Mouse (Mus musculus): ENCODE measurements at regions not wholly inside any gene's neighbourhood (a gene's known extent, or its start where the extent isn't known, plus 50 kb on each side); places are given as distances from the start of the nearest gene placed in this dataset.

DNA sequence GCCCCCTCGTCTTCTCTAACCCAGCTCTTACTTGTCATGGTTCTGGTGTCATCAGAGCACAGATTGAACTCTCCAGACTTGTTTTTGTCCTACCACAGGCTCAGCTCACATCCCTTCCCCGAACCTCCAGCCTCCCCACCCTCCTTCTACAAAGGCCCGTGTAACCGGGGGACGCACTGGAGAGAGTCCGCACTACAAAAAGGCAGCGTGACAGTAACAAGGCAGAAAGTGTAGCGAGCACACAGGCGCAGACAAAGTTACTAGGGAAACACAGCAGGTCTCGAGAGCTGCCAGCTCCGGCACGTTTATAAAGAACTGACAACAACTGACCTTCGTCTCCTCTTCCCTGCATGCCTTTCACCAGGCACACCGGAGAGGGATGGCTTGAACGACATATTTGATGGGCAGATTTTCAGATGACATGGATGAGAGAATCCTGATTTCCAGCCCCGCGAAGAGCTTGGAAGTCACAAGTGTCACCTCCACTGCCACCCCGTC is 260.2 kb upstream of the Zfp64 start:
- Histone ChIP-seq H3K27ac (ENCODE audit: low read depth, low read length) (no peak overlapping the region), H3K36me3 (ENCODE audit: insufficient read depth) (no peaks in the 10 kb centered on the region), H3K4me1 (ENCODE audit: insufficient read depth) (no peaks in the 10 kb centered on the region), H3K4me2 (ENCODE audit: low read depth) (no peak overlapping the region), H3K27me3 (ENCODE audit: insufficient read depth, low read length) (no peaks in the 10 kb centered on the region), H3K4me3 (ENCODE audit: low read depth, low read length) (no peak overlapping the region), H3K9ac (no peak overlapping the region), H3K9me3 (ENCODE audit: low read length) (no peaks in the 10 kb centered on the region)
- 70% methylated on average over 18 of the region's 18 CpGs for WGBS
- no peak for DNase-seq
- ATAC-seq = no peak
- TF ChIP-seq CTCF (IDR thresholded peaks at IDR 0.05; ENCODE audit: low read depth) = no peak

DNA sequence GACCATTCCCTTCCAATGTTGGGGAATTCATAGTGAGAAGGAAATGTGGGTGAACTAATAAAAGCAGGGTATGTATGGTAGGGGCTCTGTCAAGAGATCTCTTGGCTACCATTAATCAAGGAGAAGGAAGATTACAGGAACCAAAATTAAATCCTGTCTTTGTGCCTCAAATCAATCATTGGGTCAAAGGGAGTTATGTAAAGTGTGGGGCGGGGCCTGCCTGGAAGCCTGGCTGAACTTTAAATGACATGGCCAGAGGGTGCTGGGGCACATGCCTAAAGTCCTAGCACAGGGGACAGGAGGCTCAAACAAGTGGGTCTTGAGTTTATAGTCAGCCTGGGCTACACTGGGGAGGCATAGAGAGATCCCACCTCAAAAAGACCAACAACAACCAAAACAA is 259.0 kb upstream of the Zfp64 start:
- no peak for TF ChIP-seq CTCF (IDR thresholded peaks at IDR 0.05; ENCODE audit: low read depth)
- no peak overlapping the region for H3K27ac ChIP-seq (ENCODE audit: low read depth, low read length)
- H3K9me3 ChIP-seq (ENCODE audit: low read length) = no peaks in the 10 kb centered on the region
- H3K4me1 ChIP-seq (ENCODE audit: insufficient read depth) = no peaks in the 10 kb centered on the region
- H3K36me3 ChIP-seq (ENCODE audit: insufficient read depth) = no peaks in the 10 kb centered on the region
- DNase-seq (no peak), ATAC-seq (no peak)
- no peak overlapping the region for H3K4me2 ChIP-seq (ENCODE audit: low read depth)
- WGBS = 100% methylated on average over 1 of the region's 1 CpGs
- no peak overlapping the region for H3K9ac ChIP-seq
- H3K4me3 ChIP-seq (ENCODE audit: low read depth, low read length) = no peak overlapping the region
- no peaks in the 10 kb centered on the region for H3K27me3 ChIP-seq (ENCODE audit: insufficient read depth, low read length)

DNA sequence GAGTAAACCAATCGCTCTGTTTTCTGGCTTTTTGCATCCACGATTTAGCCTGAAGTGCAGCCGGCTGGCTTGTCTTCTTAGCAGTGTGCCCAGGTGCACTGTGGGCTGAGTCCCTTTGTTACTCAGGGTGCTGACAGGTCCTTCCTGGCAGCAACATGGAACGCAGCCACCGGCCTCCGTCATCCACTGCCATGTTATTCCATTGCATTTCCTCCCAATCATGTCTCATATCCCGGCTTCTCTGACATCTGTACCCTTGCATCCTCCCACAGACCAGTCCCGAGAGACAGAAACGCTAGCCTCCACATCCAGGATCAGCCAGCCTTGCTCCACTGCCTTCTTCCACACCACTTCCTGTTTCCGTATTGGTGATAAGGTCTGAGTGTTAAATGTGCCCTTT is 257.9 kb upstream of the Zfp64 start:
- TF ChIP-seq CTCF (IDR thresholded peaks at IDR 0.05; ENCODE audit: low read depth) = no peak

DNA sequence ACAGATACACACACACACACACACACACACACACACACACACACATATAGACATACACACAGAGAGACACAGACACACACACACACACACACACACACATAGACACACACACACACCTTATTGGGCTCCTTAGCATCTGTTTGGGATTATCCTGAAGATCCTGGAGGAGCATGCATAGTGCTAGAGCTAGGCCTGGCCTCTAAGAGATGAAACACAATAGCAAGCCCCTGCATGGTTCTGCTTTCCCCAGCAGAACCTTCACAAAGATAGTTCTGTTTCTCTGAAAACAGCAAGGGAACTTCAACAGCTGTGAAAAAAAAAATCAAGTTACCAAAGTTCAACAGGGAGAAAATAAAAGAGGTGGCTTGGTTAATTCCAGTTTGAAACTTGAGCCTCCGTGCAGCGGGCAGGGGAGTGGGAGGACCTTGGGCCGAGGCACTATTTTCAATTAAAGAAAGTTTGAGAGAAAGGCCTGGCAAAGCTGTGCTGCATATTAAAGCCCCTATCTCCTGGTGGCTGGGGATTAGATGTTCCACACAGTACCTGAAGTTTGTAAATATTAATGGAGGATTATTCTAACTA is 257.4 kb upstream of the Zfp64 start:
- TF ChIP-seq CTCF (IDR thresholded peaks at IDR 0.05; ENCODE audit: low read depth) = no peak
- Histone ChIP-seq H3K9ac (no peak overlapping the region), H3K27me3 (ENCODE audit: insufficient read depth, low read length) (no peaks in the 10 kb centered on the region), H3K27ac (ENCODE audit: low read depth, low read length) (no peak overlapping the region), H3K9me3 (ENCODE audit: low read length) (no peaks in the 10 kb centered on the region), H3K36me3 (ENCODE audit: insufficient read depth) (no peaks in the 10 kb centered on the region), H3K4me2 (ENCODE audit: low read depth) (no peak overlapping the region), H3K4me3 (ENCODE audit: low read depth, low read length) (no peak overlapping the region), H3K4me1 (ENCODE audit: insufficient read depth) (no peaks in the 10 kb centered on the region)
- WGBS = 17% methylated on average over 3 of the region's 3 CpGs
- DNase-seq = no peak
- no peak for ATAC-seq

More for the DNA sequence above, 257.9 kb upstream of the Zfp64 start:
- Histone ChIP-seq H3K27ac (ENCODE audit: low read depth, low read length) (no peak overlapping the region), H3K4me3 (ENCODE audit: low read depth, low read length) (no peak overlapping the region), H3K36me3 (ENCODE audit: insufficient read depth) (no peaks in the 10 kb centered on the region), H3K4me1 (ENCODE audit: insufficient read depth) (no peaks in the 10 kb centered on the region), H3K9ac (no peak overlapping the region), H3K4me2 (ENCODE audit: low read depth) (no peak overlapping the region), H3K27me3 (ENCODE audit: insufficient read depth, low read length) (no peaks in the 10 kb centered on the region), H3K9me3 (ENCODE audit: low read length) (no peaks in the 10 kb centered on the region)
- ATAC-seq = no peak
- DNase-seq = no peak
- 57% methylated on average over 10 of the region's 10 CpGs for WGBS

DNA sequence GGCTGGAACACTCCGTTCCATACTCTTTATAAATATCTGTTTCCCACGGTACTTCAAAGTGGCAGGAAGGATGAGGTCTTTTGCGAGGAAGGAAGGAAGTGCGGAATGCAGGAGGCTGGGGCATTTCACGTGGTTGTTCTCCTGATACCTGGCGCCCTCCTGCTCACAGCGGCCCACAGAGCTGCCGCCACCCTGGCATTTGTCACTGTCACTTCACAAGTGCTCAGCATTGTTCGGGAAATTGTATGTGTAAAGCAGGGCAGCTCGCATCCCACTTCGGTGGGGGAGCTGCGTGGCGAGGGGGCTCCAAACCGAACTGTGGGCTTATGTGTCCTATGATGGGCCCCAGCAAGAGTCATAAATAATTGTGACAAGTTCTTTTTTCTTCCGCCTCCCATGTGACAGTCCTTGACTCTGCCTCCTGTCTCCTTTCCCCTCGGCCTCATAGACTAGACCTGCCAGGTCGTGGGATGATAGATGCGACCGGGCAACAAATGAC is 248.9 kb upstream of the Zfp64 start:
- no peak for DNase-seq
- no peak overlapping the region for H3K4me2 ChIP-seq (ENCODE audit: low read depth)
- no peak for TF ChIP-seq CTCF (IDR thresholded peaks at IDR 0.05; ENCODE audit: low read depth)

DNA sequence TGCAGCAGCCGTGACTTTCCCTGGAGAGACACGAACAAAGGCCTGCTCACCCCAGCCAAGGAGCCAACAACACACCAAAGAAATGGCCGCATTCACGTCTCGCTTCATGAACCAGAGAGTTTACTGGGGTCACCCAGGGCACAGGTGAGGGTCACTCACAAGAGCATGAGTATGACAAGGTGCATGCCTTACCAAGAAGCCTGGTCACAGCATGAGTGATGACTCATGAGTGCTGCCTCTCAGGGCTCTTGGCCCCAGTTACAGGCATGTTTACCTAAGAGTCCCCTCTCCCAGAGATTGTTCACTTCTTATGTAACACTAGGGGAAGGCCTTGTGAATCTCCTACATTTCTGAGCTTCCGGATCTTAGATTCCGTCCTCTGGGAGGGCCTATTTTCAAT is 236.6 kb upstream of the Zfp64 start:
- whole genome bisulfite sequencing = 90% methylated on average over 7 of the region's 7 CpGs
- no peak overlapping the region for H3K9ac ChIP-seq
- H3K27me3 ChIP-seq (ENCODE audit: insufficient read depth, low read length) = no peaks in the 10 kb centered on the region; the same call in 1 of the 2 replicates
- no peak overlapping the region for H3K4me3 ChIP-seq (ENCODE audit: low read depth, low read length)
- H3K27ac ChIP-seq (ENCODE audit: low read depth, low read length) = no peak overlapping the region
- no peaks in the 10 kb centered on the region for H3K9me3 ChIP-seq (ENCODE audit: low read length)
- no peak overlapping the region for H3K4me2 ChIP-seq (ENCODE audit: low read depth)
- ATAC-seq = no peak
- DNase-seq = no peak
- H3K4me1 ChIP-seq (ENCODE audit: insufficient read depth) = no peaks in the 10 kb centered on the region
- no peak for TF ChIP-seq CTCF (IDR thresholded peaks at IDR 0.05; ENCODE audit: low read depth)
- no peaks in the 10 kb centered on the region for H3K36me3 ChIP-seq (ENCODE audit: insufficient read depth)

More for the DNA sequence above, 248.9 kb upstream of the Zfp64 start:
- no peaks in the 10 kb centered on the region for H3K27me3 ChIP-seq (ENCODE audit: insufficient read depth, low read length)
- ATAC-seq = no peak
- WGBS = 80% methylated on average over 19 of the region's 19 CpGs
- H3K27ac ChIP-seq (ENCODE audit: low read depth, low read length) = no peak overlapping the region
- no peaks in the 10 kb centered on the region for H3K36me3 ChIP-seq (ENCODE audit: insufficient read depth)
- H3K4me3 ChIP-seq (ENCODE audit: low read depth, low read length) = no peak overlapping the region
- no peaks in the 10 kb centered on the region for H3K4me1 ChIP-seq (ENCODE audit: insufficient read depth)
- H3K9me3 ChIP-seq (ENCODE audit: low read length) = no peaks in the 10 kb centered on the region
- no peak overlapping the region for H3K9ac ChIP-seq

DNA sequence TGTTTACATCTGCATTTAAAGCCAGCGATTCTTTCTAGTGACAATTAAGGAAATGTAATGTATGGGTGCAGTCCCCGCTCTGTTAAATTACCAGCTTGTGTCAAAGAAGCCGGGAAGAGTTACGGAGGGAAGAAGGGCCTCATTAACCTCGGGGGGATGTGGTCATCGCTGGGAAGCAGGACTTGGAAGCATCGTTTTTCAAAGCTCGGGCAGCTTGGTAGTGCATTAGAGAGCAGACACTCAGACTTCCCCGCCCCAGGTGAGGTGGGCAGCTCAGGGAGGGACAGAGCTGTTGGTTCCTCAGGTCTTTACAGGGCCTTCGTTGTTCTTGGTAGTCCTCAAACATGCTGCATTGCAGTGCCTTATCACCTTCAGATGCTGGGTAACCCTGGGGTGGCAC is 236.1 kb upstream of the Zfp64 start:
- H3K4me3 ChIP-seq (ENCODE audit: low read depth, low read length) = no peak overlapping the region
- WGBS = 40% methylated on average over 10 of the region's 10 CpGs
- no peaks in the 10 kb centered on the region for H3K36me3 ChIP-seq (ENCODE audit: insufficient read depth)
- ATAC-seq = no peak
- DNase-seq = no peak
- H3K4me1 ChIP-seq (ENCODE audit: insufficient read depth) = no peaks in the 10 kb centered on the region
- no peak overlapping the region for H3K9ac ChIP-seq
- H3K9me3 ChIP-seq (ENCODE audit: low read length) = no peaks in the 10 kb centered on the region
- TF ChIP-seq CTCF (IDR thresholded peaks at IDR 0.05; ENCODE audit: low read depth) = no peak
- no peak overlapping the region for H3K27ac ChIP-seq (ENCODE audit: low read depth, low read length)
- H3K27me3 ChIP-seq (ENCODE audit: insufficient read depth, low read length) = no peaks in the 10 kb centered on the region; the same call in 1 of the 2 replicates
- H3K4me2 ChIP-seq (ENCODE audit: low read depth) = no peak overlapping the region

All from forebrain, postnatal 0 days (tissue).